Comparison of ENCODE assay signal across 8 mouse cellular contexts in the genomic region with DNA sequence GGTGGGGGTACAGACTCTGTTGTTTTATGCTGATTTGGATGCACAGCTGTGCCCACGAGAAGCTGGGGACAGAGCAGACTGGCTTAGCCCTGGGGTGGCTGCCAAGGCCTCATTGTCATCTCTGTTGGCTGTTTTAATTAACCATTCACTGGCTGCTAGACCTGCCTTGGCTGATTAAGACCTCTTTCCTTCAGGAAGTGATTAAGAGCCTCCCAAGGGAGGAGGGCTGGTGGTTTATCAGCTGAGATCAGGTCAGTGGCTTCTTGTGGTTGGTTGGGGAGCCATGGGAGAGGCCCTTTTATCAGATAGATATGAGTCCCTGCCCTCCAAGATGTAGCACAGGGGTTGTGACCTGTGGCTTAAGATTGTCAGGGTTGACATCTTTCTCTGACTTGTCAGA. TPM values are rescaled to one million over a fixed set of nuclear protein-coding genes. Genes with fewer than 3 reads are reported as not detected.
A peak's percentile ranks its signal among the peaks of the same experiment; 100 is the strongest.
DNase-seq lines count a peak whose midpoint lies in the region; ATAC-seq and TF ChIP-seq lines count a peak whose summit lies in the region.
"Had no signal": no experiment of that assay in that cellular context is flagged by ENCODE, and none has a peak within 500 bp of the region (broad histone marks: within the 10 kb centered on the region; RNA-seq: fewer than 3 reads in every experiment).

No protein-coding gene starts in this region.

- no peaks in the 10 kb centered on the region for H3K27me3 ChIP-seq in stomach, embryonic 16.5 days (ENCODE audit: control insufficient read depth, insufficient read depth, low read length)
- H3K27me3 ChIP-seq in stomach, postnatal 0 days (ENCODE audit: control insufficient read depth, insufficient read depth, low read length): no peaks in the 10 kb centered on the region
- no peaks in the 10 kb centered on the region for H3K27me3 ChIP-seq in hindbrain, embryonic 10.5 days (ENCODE audit: insufficient read depth, poor library complexity, severe bottlenecking)
- H3K27me3 ChIP-seq in liver, embryonic 13.5 days: no peaks in the 10 kb centered on the region

- no peaks in the 10 kb centered on the region for H3K9me3 ChIP-seq in stomach, embryonic 16.5 days (replicated peaks; ENCODE audit: control insufficient read depth, low read length)
- H3K9me3 ChIP-seq in stomach, postnatal 0 days (ENCODE audit: control insufficient read depth, low read length): no peaks in the 10 kb centered on the region
- H3K9me3 ChIP-seq in hindbrain, embryonic 10.5 days: no peaks in the 10 kb centered on the region
- H3K9me3 ChIP-seq in liver, embryonic 13.5 days (replicated peaks): no peaks in the 10 kb centered on the region

- ATAC-seq in stomach, embryonic 16.5 days (ENCODE audit: insufficient read depth, low FRiP score): peak; percentile 13; the same call in 1 of the 2 replicates
- no peak for ATAC-seq in stomach, postnatal 0 days (ENCODE audit: low FRiP score, low TSS enrichment)
- peak; percentile 86 for ATAC-seq in liver, embryonic 13.5 days (ENCODE audit: low read depth)

- H3K4me1 ChIP-seq in stomach, embryonic 16.5 days (ENCODE audit: control insufficient read depth, insufficient read depth, low read length): peaks cover 5% of the 10 kb centered on the region; the same call in 1 of the 2 replicates
- H3K4me1 ChIP-seq in stomach, postnatal 0 days (replicated peaks; ENCODE audit: control insufficient read depth, insufficient read depth): no peaks in the 10 kb centered on the region
- peaks cover 13% of the 10 kb centered on the region for H3K4me1 ChIP-seq in hindbrain, embryonic 10.5 days (replicated peaks)
- peaks cover 23% of the 10 kb centered on the region for H3K4me1 ChIP-seq in liver, embryonic 13.5 days (replicated peaks)

- TF ChIP-seq CTCF in stomach, postnatal 0 days (IDR thresholded peaks at IDR 0.05; ENCODE audit: low read depth): no peak

- WGBS in stomach, embryonic 16.5 days: 21% methylated on average over 1 of the region's 1 CpGs
- WGBS in stomach, postnatal 0 days: 0% methylated on average over 1 of the region's 1 CpGs
- 13% methylated on average over 1 of the region's 1 CpGs for WGBS in hindbrain, embryonic 10.5 days
- 7% methylated on average over 1 of the region's 1 CpGs for WGBS in liver, embryonic 13.5 days (ENCODE audit: insufficient replicate concordance)

- no peak overlapping the region for H3K9ac ChIP-seq in stomach, embryonic 16.5 days (ENCODE audit: low read length)
- no peak overlapping the region; the same call in 1 of the 2 replicates for H3K9ac ChIP-seq in stomach, postnatal 0 days (ENCODE audit: low read length)
- H3K9ac ChIP-seq in liver, embryonic 13.5 days: no peak overlapping the region

- no peak for TF ChIP-seq EP300 in stomach, postnatal 0 days (optimal IDR thresholded peaks at IDR 0.05)

- H3K4me2 ChIP-seq in stomach, embryonic 16.5 days (ENCODE audit: low read depth, low read length): no peak overlapping the region
- no peak overlapping the region for H3K4me2 ChIP-seq in stomach, postnatal 0 days (replicated peaks; ENCODE audit: low read depth)
- H3K4me2 ChIP-seq in liver, embryonic 13.5 days: no peak overlapping the region

- no peak overlapping the region for H3K27ac ChIP-seq in stomach, embryonic 16.5 days (ENCODE audit: low read length)
- H3K27ac ChIP-seq in stomach, postnatal 0 days (replicated peaks): no peak overlapping the region
- H3K27ac ChIP-seq in hindbrain, embryonic 10.5 days: peak overlapping the region; percentile 6; the same call in 1 of the 2 replicates
- peak overlapping the region; percentile 37; the same call in 1 of the 2 replicates for H3K27ac ChIP-seq in liver, embryonic 13.5 days

- H3K4me3 ChIP-seq in stomach, embryonic 16.5 days (replicated peaks; ENCODE audit: low read length): no peak overlapping the region
- H3K4me3 ChIP-seq in stomach, postnatal 0 days (ENCODE audit: low read depth, low read length): no peak overlapping the region
- H3K4me3 ChIP-seq in hindbrain, embryonic 10.5 days: no peak overlapping the region
- no peak overlapping the region for H3K4me3 ChIP-seq in liver, embryonic 13.5 days (replicated peaks)

- no peak for DNase-seq in stomach, postnatal 0 days (ENCODE audit: low spot score)
- no peak for DNase-seq in hindbrain, embryonic 10.5 days (ENCODE audit: low spot score)
- peak; percentile 18 for DNase-seq in liver, embryonic 13.5 days
- no peak for DNase-seq in frontal cortex, postnatal 14 days (ENCODE audit: low spot score in 2 of 2)
- no peak for DNase-seq in lung, postnatal 36 days
- DNase-seq in adrenal gland, adult 18-20 months (ENCODE audit: low spot score in 2 of 2): no peak

- no peaks in the 10 kb centered on the region for H3K36me3 ChIP-seq in stomach, embryonic 16.5 days (ENCODE audit: control insufficient read depth, insufficient read depth, low read length)
- no peaks in the 10 kb centered on the region for H3K36me3 ChIP-seq in stomach, postnatal 0 days (ENCODE audit: control insufficient read depth, insufficient read depth, low read length)
- H3K36me3 ChIP-seq in hindbrain, embryonic 10.5 days: no peaks in the 10 kb centered on the region
- H3K36me3 ChIP-seq in liver, embryonic 13.5 days: no peaks in the 10 kb centered on the region

RNA-seq across cellular contexts. Expression of a gene that starts 46.9 kb away (rescaled TPM):
- 9.0 and 10.2 TPM in 2 replicates for polyA plus RNA-seq in stomach, embryonic 16.5 days (2015; fragmentation: Nextera tagmentation; extraction: Ambion mirVana)
- 4.8 and 5.2 TPM in 2 replicates for polyA plus RNA-seq in stomach, postnatal 0 days (2015; fragmentation: Nextera tagmentation; extraction: Ambion mirVana)
- 11.5 and 14.9 TPM in 2 replicates for polyA plus RNA-seq in hindbrain, embryonic 10.5 days (2016; fragmentation: Nextera tagmentation; extraction: Ambion mirVana)
- 3.4 and 4.4 TPM in 2 replicates for polyA plus RNA-seq in liver, embryonic 13.5 days (2015; fragmentation: Nextera tagmentation; extraction: Ambion mirVana)
- 10 to 100 TPM; 13.6 to 15.4 TPM for total RNA-seq in adrenal gland, adult 18-20 months (2021)

RNA-seq across cellular contexts. Expression of a gene that starts 56.0 kb away (rescaled TPM):
- not detected in 2 replicates for polyA plus RNA-seq in stomach, embryonic 16.5 days (2015; fragmentation: Nextera tagmentation; extraction: Ambion mirVana)
- 0.12 TPM in 1 of 2 replicates, not detected in the other for polyA plus RNA-seq in stomach, postnatal 0 days (2015; fragmentation: Nextera tagmentation; extraction: Ambion mirVana)
- polyA plus RNA-seq in hindbrain, embryonic 10.5 days (2016; fragmentation: Nextera tagmentation; extraction: Ambion mirVana): not detected in 2 replicates
- not detected in 2 replicates for polyA plus RNA-seq in liver, embryonic 13.5 days (2015; fragmentation: Nextera tagmentation; extraction: Ambion mirVana)
- total RNA-seq in adrenal gland, adult 18-20 months (2021): not detected
- polyA plus RNA-seq: heart, embryonic 14.5 days had no signal

Comparison
In these comparisons a context has a peak if more than half of its experiments do, and no peak if none do; other contexts are left out.
1. H3K27ac ChIP-seq: peak in hindbrain, embryonic 10.5 days (single experiment) and liver, embryonic 13.5 days (single experiment); none in stomach, embryonic 16.5 days (single experiment) and stomach, postnatal 0 days (single experiment).